Mouse (Mus musculus): Measurements from ENCODE around the gene Pim1. TPM values are rescaled to one million over a fixed set of nuclear protein-coding genes. Genes with fewer than 3 reads are reported as not detected.
"Not testable (repeated sequence)": the region's sequence is repeated elsewhere in the genome, so short reads cannot be mapped to it uniquely, and the experiment has no call there.

Gene Pim1
- total RNA-seq, 2 experiments from 2014 or later = 21.4 to 21.8 TPM

DNA sequence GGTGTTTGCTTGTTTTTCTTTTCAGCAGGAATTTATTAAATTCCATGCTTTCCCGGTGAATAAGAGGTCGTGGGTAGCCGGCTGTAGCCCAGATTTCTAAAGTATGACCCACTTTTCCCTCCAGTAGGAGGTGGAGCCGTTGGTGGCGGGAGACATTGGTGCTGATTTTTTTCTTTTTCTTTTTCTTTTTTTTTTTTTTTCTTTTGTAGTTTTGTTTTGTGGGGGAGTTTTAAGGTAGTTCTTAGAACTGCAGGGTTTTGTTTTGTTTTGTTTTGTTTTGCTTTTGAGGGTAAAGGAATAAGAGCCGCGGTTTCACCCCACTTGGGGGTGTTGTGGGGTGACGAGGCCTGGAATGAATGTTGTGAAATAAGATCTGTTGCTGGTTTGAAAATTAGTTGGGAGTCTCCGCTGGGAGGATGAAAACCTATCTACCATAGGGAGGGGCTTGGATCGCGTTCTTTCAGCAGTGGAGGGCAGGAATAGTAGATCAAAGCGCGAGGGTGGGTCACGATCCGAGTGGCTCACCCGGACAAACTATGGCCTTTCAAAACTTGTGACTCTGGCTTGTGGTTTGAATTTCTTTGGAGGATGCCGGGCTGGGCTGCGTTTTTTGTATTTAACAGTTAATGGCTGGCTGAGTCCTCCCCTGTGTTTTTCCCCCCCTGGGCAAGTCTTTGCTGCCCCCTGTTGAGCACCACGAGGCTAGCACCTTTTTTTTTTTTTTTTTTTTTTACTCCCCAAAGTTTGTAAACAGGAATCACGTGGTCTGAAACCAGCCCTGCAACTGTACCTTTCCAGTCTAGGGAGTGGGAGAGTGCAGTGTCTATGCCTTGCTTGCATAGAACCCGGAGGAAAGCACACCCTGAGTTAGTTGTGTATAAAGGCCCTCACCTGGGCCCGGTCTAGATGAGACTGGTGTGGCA is 2.0 kb downstream of the Pim1 start:
- DNase-seq (ENCODE audit: low spot score in 2 of 2) = peak in 1 of 2 experiments; percentile 47

DNA sequence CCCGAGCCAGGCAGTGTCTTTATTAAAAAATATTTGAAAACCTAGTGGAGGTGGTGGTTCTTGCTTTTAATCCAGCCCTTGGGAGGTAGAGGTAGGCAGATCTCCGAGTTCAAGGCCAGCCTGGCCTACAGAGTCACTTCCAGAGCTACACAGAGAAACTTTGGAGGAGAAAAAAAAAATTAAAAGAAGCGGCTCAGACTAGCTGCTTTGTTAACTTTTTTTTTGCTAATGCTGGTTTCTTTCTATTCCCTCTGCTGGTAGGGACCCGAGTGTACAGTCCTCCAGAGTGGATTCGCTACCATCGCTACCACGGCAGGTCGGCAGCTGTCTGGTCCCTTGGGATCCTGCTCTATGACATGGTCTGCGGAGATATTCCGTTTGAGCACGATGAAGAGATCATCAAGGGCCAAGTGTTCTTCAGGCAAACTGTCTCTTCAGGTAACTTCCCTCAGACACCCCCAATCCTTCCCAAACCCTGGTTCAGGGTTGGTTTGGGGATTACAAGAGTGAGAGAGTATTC is 3.0 kb downstream of the Pim1 start:
- no peak for DNase-seq (ENCODE audit: low spot score in 2 of 2)

DNA sequence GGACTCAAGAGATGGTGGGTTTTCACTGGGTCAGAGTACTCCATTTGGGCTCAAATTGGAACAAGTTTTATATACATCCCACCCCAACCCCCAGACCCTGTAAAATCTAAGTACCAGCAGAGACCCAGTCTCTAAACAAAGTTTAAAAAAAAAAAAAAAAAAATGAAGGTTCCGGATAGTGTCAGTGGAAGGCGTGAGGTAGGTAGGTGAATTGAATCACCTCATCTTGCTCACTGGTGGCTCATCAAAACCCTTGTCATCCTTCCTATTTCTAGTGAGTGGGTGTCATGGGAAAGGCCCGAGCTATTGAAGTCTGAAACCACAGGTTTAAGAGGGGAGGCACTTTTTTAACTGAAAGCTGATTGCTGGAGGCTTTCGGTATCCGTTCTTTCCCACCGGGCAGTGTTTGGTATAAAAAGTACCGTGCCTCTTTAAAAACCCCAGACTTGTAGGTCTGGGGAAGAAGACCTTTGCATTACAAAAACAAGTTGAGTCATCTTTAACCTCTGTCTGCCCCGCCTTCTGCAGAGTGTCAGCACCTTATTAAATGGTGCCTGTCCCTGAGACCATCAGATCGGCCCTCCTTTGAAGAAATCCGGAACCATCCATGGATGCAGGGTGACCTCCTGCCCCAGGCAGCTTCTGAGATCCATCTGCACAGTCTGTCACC is 3.6 kb downstream of the Pim1 start:
- DNase-seq (ENCODE audit: low spot score in 2 of 2) = no peak

DNA sequence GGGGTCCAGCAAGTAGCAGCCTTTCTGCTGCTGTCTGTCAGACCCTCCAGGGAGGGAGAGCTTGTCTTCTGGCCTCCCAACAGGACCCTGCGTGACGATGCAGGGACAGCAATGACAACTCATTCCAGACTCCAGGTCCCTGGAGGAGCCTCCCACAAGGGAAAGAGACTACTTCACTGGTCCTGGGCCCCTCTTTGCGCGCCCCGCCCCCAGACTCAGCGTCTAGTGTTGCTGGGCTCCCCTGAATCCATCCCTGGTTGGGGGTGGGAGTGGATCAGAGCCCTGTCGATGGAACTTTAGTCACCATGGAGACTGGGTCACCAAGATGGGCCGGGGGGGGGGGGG is 4.2 kb downstream of the Pim1 start:
- DNase-seq (ENCODE audit: low spot score in 2 of 2) = no peak

DNA sequence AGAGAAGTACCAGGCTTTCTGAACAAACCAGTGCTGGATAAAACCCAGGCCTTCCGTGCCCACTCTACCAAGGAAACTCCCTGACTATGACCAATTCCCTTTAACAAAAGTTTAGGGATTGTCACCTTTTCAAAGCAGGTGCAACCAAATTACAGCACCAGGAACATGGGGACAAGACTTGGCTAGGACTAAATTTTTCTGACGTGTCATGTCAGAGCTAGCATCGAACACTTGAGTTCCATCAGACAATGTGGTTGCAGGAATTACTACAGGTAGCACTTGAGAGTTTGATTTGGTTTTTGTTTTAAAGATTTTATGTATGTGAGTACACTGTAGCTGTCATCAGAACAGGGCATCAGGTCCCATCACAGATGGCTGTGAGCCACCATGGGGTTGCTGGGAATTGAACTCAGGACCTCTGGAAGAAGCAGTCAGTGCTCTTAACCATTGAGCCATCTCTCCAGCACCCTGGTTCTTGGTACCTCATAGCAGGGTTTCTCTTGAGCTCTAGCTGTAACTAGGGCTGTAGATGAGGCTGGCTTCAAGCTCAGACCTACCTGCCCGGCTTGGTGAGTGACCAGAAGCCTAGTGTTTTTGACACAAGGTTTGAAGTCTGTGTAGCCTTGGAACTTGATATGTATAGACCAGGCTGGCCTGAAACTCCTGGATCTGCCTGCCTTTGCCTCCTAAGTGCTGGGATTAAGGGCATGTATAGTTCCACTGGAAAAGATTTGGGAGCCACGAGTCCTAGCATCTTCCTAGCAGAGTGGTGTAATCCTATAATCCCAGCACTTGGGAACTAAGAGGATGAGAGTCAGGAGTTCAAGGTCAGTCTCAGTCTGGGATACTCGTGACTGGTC is 5.9 kb downstream of the Pim1 start:
- DNase-seq (ENCODE audit: low spot score in 2 of 2) = no peak

DNA sequence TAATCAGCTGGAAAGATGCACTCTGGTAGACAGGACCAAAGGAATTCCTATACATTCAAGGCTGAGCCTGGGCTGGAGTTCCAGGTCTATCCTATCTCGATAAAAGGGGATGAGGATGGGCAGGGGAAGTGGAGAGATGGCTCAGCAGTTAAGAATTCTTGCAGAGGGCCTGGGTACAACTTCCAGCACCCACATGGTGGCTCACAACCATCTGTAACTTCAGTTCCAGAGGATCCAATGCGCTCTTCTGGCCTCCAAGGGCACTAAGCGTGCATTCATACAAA is 6.5 kb downstream of the Pim1 start:
- no peak for DNase-seq (ENCODE audit: low spot score in 2 of 2)

DNA sequence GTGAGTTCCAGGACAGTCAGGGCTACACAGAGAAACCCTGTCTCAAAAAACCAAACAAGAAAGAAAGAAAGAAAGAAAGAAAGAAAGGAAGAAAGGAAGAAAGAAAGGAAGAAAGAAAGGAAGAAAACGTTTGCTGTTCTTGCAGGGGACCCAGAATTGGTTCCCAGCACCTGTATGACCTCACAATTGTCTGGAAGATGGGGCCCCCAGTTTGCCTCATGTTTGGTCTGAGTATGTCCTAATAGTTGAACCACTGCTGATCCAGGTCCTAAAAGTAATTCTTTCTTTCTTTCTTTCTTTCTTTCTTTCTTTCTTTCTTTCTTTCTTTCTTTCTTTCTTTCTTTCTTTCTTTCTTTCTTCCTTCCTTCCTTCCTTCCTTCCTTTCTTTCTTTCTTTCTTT is 6.9 kb downstream of the Pim1 start:
- DNase-seq (ENCODE audit: low spot score in 2 of 2) = not testable (repeated sequence)

DNA sequence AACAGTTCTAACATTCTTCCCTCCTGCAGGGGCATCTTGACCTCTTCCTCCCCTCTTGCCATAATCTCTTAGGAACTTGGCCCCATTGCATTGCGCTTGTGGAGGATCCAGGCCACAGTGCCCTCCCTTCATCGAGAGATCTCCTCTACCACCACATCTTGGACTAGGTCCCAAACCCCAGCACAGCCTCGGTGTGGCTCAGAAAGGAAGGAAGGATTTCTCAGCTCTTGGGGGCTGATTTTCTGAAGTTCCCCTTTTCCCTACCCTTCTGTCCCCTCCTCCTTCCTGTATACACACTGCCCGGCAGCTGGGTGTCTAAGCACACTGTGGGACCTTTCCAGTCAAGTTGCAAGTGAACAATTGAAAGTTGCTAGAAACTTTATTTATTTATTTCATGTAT is 7.5 kb downstream of the Pim1 start:
- DNase-seq (ENCODE audit: low spot score in 2 of 2) = no peak

DNA sequence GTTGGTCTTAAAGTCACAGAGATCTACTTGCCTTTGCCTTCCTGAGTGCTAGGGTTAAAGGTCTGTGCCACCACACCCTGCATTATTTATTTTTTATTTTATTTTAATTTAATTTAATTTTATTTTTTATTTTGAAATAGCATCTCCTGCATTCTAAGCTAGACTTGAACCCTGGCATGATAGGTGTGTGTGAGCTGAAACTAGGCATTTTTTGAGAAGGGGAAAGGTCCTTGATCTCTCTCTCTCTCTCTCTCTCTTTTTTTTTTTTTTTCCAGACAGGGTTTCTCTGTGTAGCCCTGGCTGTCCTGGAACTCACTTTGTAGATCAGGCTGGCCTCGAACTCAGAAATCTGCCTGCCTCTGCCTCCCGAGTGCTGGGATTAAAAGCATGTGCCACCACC is 8.4 kb downstream of the Pim1 start:
- not testable (repeated sequence) for DNase-seq (ENCODE audit: low spot score in 2 of 2)

DNA sequence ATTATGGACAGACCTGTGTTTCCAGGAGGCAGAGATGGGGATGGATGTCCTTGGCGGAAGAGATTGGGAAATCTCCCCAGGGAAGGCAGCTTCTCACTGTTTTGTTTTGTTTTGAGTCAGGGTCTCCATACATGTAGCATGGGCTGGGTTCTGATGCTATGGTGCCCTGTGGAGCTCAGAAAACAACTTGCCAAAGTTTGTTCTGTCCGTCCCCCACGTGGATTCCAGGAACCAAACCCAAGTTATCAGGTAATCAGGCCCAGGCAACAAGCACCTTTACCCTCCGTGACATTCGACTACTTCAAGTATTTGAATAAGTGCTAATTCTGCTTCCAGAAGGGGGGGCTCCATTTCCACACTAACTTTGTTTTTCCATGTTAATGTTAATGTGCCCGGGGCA is 9.0 kb downstream of the Pim1 start:
- DNase-seq (ENCODE audit: low spot score in 2 of 2) = no peak

DNA sequence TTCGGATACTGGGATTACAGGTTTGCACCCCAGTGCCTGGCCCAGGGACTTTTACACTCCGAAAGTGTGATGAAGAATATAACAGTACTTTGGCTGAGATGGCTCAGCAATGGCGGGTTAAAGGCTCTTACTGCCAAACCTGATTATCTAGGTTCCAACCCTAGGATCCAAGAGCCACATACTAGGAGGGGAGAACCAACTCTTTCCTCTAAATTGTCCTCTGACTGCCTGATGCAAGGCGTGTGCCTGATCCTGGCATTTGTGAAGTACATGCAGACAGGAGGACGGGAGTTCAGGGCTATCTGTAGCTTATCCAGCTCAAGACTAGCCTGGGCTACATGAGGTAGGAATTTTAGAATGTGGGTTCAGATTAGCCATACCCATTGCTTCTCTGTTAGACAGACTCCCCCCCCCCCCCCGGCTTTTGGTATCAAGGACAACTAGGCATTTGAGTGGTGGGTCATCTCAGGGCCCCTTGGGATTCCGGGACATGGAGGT is 9.7 kb downstream of the Pim1 start:
- no peak for DNase-seq (ENCODE audit: low spot score in 2 of 2)

DNA sequence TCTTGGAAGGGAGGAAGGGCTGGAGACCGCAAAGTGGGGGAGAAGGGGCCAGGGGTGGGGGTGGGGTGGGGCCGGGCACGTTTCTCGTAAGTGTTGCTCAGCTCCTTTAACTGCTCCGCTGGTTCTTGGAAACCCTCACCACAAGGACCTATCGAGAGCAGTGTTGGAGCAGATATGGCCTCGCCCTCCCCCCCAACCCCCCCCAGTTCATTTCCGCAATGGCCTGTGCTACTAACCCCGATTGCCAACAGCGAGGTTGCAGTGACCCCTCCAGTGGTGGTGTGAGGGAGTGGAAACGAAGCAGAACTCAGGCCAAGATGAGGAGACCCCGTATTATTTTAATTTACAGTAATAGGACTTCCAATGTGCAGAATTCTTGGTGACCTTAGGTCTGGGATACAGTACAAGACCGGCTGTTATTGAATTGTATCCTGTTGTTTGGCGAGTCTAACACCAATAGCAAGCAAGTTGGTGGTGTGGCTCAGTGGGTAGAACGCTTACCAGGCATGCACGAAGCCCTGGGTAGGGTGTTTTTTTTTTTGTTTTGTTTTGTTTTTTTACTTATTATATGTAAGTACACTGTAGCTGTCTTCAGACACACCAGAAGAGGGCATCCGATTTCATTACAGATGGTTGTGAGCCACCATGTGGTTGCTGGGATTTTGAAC is 10.4 kb downstream of the Pim1 start:
- DNase-seq (ENCODE audit: low spot score in 2 of 2) = no peak

DNA sequence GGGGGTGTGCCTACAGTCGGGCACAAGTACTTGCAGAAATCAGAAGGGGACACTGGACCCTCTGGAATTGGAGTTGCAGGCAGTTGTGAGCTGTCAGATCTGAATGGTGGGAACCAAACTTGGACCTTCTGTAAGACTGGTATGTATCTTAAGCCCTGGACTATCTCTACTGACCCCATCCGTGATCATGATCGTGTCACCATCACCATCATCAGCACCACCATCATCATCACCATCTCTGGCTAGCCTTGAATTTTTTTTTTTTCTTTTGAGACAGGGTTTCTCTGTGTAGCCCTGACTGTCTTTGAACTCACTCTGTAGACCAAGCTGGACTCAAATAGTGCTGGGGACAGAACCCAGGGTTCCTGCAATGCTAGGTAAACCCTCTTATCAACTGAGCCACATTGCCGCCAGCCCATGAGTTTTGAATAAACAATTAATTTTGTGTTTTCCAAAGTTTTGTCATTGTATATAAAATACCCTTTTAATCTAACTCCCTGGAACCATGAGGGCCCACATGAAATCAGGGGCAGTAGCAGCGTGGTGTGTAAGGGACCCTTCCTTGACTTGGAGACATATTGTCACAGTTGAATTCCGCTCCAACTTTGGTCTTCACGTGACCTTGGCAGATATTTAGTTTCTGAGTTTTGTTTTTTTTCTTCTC is 11.6 kb downstream of the Pim1 start:
- no peak for DNase-seq (ENCODE audit: low spot score in 2 of 2)

DNA sequence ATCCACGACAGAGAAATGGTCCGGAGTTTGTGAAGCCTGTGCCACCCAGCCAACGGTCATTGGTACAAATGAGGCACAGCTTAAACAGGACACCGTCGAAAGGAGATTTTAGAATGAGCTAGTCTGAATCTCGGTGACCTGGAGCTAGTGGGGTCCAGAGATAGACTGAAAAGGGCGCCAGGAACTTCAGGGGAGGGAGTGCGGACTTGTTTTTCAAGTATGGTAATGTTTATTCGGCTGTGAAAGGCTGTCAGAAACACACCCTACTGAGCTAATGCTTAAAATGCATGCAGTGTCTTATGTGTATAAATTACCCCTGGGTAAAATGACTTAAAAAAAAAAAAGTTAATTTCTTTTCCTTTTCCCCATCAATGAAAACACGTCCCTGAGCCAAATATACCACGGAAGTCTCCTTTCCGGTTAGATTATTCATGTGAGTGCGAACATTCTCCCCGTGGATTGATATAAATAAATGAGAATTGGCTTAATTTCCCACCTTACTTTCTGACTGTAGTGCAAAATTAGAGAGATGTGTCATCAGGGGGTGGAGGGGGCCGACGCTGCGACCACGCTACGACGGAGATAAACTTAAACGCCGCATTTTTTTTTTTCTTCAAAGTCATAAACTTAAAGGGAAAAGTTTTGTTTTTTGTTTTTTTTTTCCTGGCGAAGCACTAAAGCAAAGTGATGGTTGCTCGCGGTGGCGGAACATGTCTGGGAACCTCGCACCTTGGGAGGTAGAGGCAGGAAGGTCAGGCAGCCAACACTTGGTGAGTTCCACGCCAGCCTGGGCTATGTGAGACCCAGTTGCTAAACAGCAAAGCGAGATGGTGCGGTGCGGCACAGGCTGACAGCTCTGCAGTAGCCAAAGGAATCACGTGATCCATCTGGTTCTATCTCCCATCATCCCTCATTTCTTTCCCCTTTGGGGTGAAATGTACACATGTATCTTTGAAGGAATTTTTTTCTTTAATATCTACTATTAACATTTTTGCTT is 12.4 kb downstream of the Pim1 start:
- no peak for DNase-seq (ENCODE audit: low spot score in 2 of 2)

DNA sequence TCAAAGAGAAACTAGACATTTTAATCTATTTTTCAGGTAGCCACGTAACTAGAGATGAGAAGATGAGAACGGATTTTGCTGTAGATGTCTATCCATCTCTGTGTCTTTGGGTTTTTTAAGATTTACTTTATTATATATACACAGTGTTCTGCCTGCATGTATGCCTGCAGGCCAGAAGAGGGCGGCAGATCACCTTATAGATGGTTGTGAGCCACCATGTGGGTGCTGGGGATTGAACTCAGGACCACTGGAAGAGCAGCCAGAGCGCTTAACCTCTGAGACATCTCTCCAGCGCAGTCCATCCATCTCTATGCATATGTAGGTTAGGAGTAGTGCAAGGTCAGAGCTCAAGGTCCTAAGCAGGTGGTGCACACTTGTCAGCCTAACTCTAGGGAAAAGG is 13.1 kb downstream of the Pim1 start:
- DNase-seq (ENCODE audit: low spot score in 2 of 2) = no peak

DNA sequence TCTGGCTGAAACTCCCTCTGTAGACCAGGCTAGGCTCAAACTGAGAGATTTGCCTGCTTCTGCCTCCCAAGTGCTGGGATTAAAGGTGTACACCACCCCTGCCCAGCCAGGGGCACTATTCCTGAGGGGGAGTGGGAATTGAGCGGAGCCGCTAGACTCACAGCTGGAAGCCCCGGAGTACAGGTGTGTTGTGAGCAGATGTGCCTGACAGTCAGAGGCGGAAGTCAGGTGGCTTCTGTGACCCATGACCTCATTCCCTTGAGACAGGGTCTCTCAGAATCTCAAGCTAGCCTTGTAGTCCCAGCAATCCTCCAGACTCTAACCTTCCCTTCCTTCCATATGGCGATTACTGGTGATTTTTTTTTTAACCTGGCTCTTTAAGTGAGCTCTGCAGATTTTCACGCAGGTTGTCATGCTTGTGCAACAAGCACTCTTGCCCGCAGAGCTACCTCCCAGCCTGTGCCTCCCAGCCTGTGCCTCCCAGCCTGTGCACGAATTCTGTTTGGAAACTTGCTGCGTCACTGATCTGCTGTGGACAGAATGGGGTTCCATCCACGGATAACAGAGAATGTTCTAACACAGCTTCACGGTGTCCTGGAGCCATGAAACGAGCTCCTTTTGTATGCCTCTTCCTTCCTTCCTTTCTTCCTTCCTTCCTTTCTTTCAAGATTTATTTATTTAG is 18.5 kb downstream of the Pim1 start:
- no peak for DNase-seq (ENCODE audit: low spot score in 2 of 2)

DNA sequence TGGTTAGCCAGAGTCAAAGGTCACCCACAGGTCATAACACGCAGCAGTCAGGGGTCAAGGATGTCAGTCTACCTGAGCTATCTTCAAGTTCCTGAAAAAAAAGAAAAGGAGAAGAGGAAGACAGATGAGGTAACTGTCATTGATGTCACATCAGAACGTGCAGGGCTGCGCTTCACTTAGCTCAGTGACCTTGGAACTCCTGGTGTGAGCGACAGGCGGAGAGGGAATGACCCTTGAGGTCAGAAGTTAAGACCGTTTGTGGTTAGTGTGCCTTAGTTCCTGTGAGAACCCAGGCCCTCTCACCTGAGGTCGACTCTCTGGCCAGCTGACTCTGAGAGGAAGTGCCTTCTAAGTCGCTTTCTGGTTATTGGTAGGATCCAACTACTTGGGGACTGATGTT is 20.1 kb downstream of the Pim1 start:
- no peak for DNase-seq (ENCODE audit: low spot score in 2 of 2)

DNA sequence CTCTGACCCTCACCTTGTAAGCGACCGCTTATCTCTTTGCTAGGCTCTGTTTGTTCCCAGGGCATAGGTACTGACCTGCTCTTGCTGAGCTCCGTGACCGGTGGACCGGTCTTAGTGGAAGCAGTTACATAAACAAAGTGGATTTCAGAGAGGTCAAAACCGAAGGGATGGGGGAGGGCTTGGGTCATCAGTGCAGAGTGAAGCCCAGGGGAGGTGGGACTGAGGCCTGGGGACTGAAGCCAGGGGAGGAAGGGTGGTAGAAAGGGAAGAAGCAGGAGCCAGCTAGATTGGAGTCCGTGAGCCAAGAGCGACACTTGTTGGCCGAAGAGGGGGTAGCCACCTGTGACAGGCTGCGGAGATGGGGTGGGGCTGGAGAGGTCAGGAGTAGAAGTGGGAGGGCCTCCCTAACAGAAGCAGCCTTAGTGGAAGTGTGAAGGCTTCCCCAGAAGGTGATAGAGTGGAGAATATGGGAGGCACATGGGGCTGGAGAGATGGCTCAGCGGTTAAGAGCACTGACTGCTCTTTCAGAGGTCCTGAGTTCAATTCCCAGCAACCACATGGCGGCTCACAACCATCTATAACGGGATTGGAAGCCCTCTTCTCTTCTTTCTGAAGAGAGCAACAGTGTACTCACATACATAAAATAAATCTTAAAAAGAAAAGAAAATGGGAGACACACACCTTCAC is 22.6 kb downstream of the Pim1 start:
- peak in 1 of 2 experiments; percentile 46 for DNase-seq (ENCODE audit: low spot score in 2 of 2)

Measured in gastrocnemius, postnatal 4 days (tissue).